Mouse (Mus musculus) stomach, postnatal 0 days (tissue): ENCODE results near the gene Rffl. TPM values are rescaled to one million over a fixed set of nuclear protein-coding genes. Genes with fewer than 3 reads are reported as not detected.

Experiments
- ATAC-seq: fragments of 200-750 bp; cut with Nextera tagmentation; 2 replicates; pipeline ENCODE4 v1.8.0; 2017; ENCODE audit not compliant: low FRiP score, low TSS enrichment
- DNase-seq: peaks from one replicate; pipeline ENCODE4 v3.0.0-alpha.2; 2016; ENCODE audit warnings: low spot score
- H3K27ac ChIP-seq: fragments of 300-500 bp; sonication (generic); replicated peaks from 2 replicates; pipeline ENCODE4 v1.5.1; 2014; ENCODE audit warnings: mild to moderate bottlenecking, control low read depth
- H3K27me3 ChIP-seq: fragments of 300-500 bp; sonication (generic); 2 replicates; pipeline ENCODE4 v1.6.1; 2014; ENCODE audit warnings: low read length; ENCODE audit not compliant: control insufficient read depth, insufficient read depth
- H3K36me3 ChIP-seq: fragments of 300-500 bp; sonication (generic); 2 replicates; pipeline ENCODE4 v1.6.1; 2014; ENCODE audit warnings: low read length, mixed read lengths; ENCODE audit not compliant: control insufficient read depth, insufficient read depth
- H3K4me1 ChIP-seq: fragments of 300-500 bp; sonication (generic); replicated peaks from 2 replicates; pipeline ENCODE4 v1.6.1; 2014; ENCODE audit warnings: antibody characterized with exemption; ENCODE audit not compliant: control insufficient read depth, insufficient read depth
- H3K4me2 ChIP-seq: fragments of 300-500 bp; sonication (generic); replicated peaks from 2 replicates; pipeline ENCODE4 v1.6.1; 2014; ENCODE audit warnings: low read depth, mild to moderate bottlenecking, control low read depth, moderate library complexity
- H3K4me3 ChIP-seq: fragments of 300-500 bp; sonication (generic); 2 replicates; pipeline ENCODE4 v1.5.1; 2014; ENCODE audit warnings: low read depth, low read length, control low read depth
- H3K9ac ChIP-seq: fragments of 300-500 bp; sonication (generic); 2 replicates; pipeline ENCODE4 v1.6.1; 2014; ENCODE audit warnings: mild to moderate bottlenecking, low read length, control low read depth, mixed read lengths
- H3K9me3 ChIP-seq: fragments of 300-500 bp; sonication (generic); 2 replicates; pipeline ENCODE4 v1.6.1; 2016; ENCODE audit warnings: low read length; ENCODE audit not compliant: control insufficient read depth
- CTCF ChIP-seq: IDR thresholded peaks from 2 replicates; pipeline ENCODE4 v1.5.1; 2016; ENCODE audit warnings: antibody characterized with exemption, low read depth, mild to moderate bottlenecking, moderate library complexity
- EP300 ChIP-seq: optimal IDR thresholded peaks from 2 replicates; pipeline ENCODE3; 2016; ENCODE audit warnings: antibody characterized with exemption
- WGBS: fragments of 180-500 bp; shearing (Covaris S2); extraction: QIAGEN DNeasy Blood & Tissue Kit; methylation state at CpG from one replicate; pipeline ENCODE4 v1.1.7; 2014; 5-methylcytosine and 5-hydroxymethylcytosine counted together
- polyA plus RNA-seq: library from polyadenylated mRNA; unstranded; fragments of >200 nt; fragmentation: Nextera tagmentation; extraction: Ambion mirVana; gene quantifications from 2 replicates; pipeline ENCODE4 v1.2.1, GENCODE M21; 2015

Rffl gene
- polyA plus RNA-seq, 1 experiment from 2014 or later, result 16.4 TPM

- 57% methylated on average over 9 of the region's 9 CpGs for WGBS
- Histone ChIP-seq H3K27ac (peak overlapping the region; percentile 92), H3K9ac (peak overlapping the region; percentile 91; the same call in 1 of the 2 replicates), H3K9me3 (no peaks in the 10 kb centered on the region), H3K27me3 (no peaks in the 10 kb centered on the region), H3K4me1 (no peaks in the 10 kb centered on the region), H3K4me2 (peak overlapping the region; percentile 77), H3K4me3 (peak overlapping the region; percentile 87), H3K36me3 (no peaks in the 10 kb centered on the region)
- DNase-seq (no peak), ATAC-seq (no peak)
- TF ChIP-seq EP300, result no peak
- TF ChIP-seq CTCF, result no peak
Measured at GRCm38 (mm10) chr11:82869506-82870172, 1.4 kb downstream of the Rffl start.

- H3K9ac ChIP-seq, result no peak overlapping the region
- no peaks in the 10 kb centered on the region for H3K36me3 ChIP-seq
- no peaks in the 10 kb centered on the region for H3K9me3 ChIP-seq
- DNase-seq (no peak), ATAC-seq (no peak)
- H3K4me2 ChIP-seq, result no peak overlapping the region
- H3K4me1 ChIP-seq, result no peaks in the 10 kb centered on the region
- H3K27ac ChIP-seq, result no peak overlapping the region
- 81% methylated on average over 5 of the region's 5 CpGs for WGBS
- TF ChIP-seq EP300 (no peak), CTCF (no peak)
- H3K27me3 ChIP-seq, result no peaks in the 10 kb centered on the region
- no peak overlapping the region for H3K4me3 ChIP-seq
Measured at GRCm38 (mm10) chr11:82867956-82868355, 3.1 kb downstream of the Rffl start.

- no peak for ATAC-seq
- WGBS, result 32% methylated on average over 7 of the region's 7 CpGs
Measured at GRCm38 (mm10) chr11:82866850-82867564, 4.0 kb downstream of the Rffl start.

GRCm38 (mm10) chr11:82865957-82866356 is 5.1 kb downstream of the Rffl start:
- no peak overlapping the region for H3K4me2 ChIP-seq
- DNase-seq (no peak), ATAC-seq (no peak)
- no peak overlapping the region for H3K4me3 ChIP-seq
- H3K9ac ChIP-seq, result no peak overlapping the region
- no peaks in the 10 kb centered on the region for H3K36me3 ChIP-seq
- no peaks in the 10 kb centered on the region for H3K4me1 ChIP-seq
- H3K9me3 ChIP-seq, result no peaks in the 10 kb centered on the region
- H3K27me3 ChIP-seq, result no peaks in the 10 kb centered on the region
- no peak for TF ChIP-seq CTCF
- no peak for TF ChIP-seq EP300
- 79% methylated on average over 10 of the region's 10 CpGs for WGBS
- H3K27ac ChIP-seq, result no peak overlapping the region

More at GRCm38 (mm10) chr11:82866850-82867564, 4.0 kb downstream of the Rffl start:
- no peaks in the 10 kb centered on the region for H3K9me3 ChIP-seq
- H3K4me1 ChIP-seq, result no peaks in the 10 kb centered on the region
- TF ChIP-seq EP300 (no peak), CTCF (no peak)
- H3K4me2 ChIP-seq, result no peak overlapping the region
- H3K27ac ChIP-seq, result no peak overlapping the region
- DNase-seq, result no peak
- H3K4me3 ChIP-seq, result no peak overlapping the region
- H3K27me3 ChIP-seq, result no peaks in the 10 kb centered on the region
- no peak overlapping the region for H3K9ac ChIP-seq
- H3K36me3 ChIP-seq, result no peaks in the 10 kb centered on the region

- H3K9ac ChIP-seq, result no peak overlapping the region
- H3K4me3 ChIP-seq, result no peak overlapping the region
- peak overlapping the region; percentile 61 for H3K27ac ChIP-seq
- H3K36me3 ChIP-seq, result no peaks in the 10 kb centered on the region
- no peaks in the 10 kb centered on the region for H3K4me1 ChIP-seq
- ATAC-seq (peak; percentile 50; the same call in 1 of the 2 replicates), DNase-seq (peak; percentile 54)
- TF ChIP-seq EP300, result no peak
- no peak for TF ChIP-seq CTCF
- 32% methylated on average over 4 of the region's 4 CpGs for WGBS
- no peaks in the 10 kb centered on the region for H3K9me3 ChIP-seq
- H3K27me3 ChIP-seq, result no peaks in the 10 kb centered on the region
- H3K4me2 ChIP-seq, result no peak overlapping the region
Measured at GRCm38 (mm10) chr11:82863488-82863931, 7.5 kb downstream of the Rffl start.

GRCm38 (mm10) chr11:82863059-82863458 is 8.0 kb downstream of the Rffl start:
- H3K9ac ChIP-seq, result no peak overlapping the region
- H3K9me3 ChIP-seq, result no peaks in the 10 kb centered on the region
- no peak overlapping the region for H3K4me3 ChIP-seq
- no peaks in the 10 kb centered on the region for H3K36me3 ChIP-seq
- H3K4me1 ChIP-seq, result no peaks in the 10 kb centered on the region
- no peak overlapping the region for H3K4me2 ChIP-seq
- H3K27ac ChIP-seq, result no peak overlapping the region
- TF ChIP-seq EP300 (no peak), CTCF (no peak)
- DNase-seq, result no peak
- ATAC-seq, result no peak
- no peaks in the 10 kb centered on the region for H3K27me3 ChIP-seq
- 61% methylated on average over 2 of the region's 2 CpGs for WGBS
